Mouse (Mus musculus) forebrain, embryonic 15.5 days (tissue): ENCODE data around the gene Twist2. TPM values are rescaled to one million over a fixed set of nuclear protein-coding genes. Genes with fewer than 3 reads are reported as not detected.

Experiments
- ATAC-seq: fragments of 200-750 bp; cut with Nextera tagmentation; replicated peaks from 2 replicates; pipeline ENCODE4 v1.8.0; 2017; ENCODE audit warnings: mild to moderate bottlenecking, moderate TSS enrichment, moderate library complexity
- H3K27ac ChIP-seq: fragments of 300-500 bp; sonication (generic); replicated peaks from 2 replicates; pipeline ENCODE4 v1.5.1; 2015; ENCODE audit warnings: mild to moderate bottlenecking, inconsistent platforms
- H3K27me3 ChIP-seq: fragments of 300-500 bp; sonication (generic); 2 replicates; pipeline ENCODE4 v1.6.1; 2015; ENCODE audit warnings: inconsistent platforms
- H3K36me3 ChIP-seq: fragments of 300-500 bp; sonication (generic); 2 replicates; pipeline ENCODE4 v1.6.1; 2015; ENCODE audit warnings: mild to moderate bottlenecking, inconsistent platforms
- H3K4me1 ChIP-seq: fragments of 300-500 bp; sonication (generic); 2 replicates; pipeline ENCODE4 v1.6.1; 2015; ENCODE audit warnings: inconsistent platforms
- H3K4me2 ChIP-seq: fragments of 300-500 bp; sonication (generic); replicated peaks from 2 replicates; pipeline ENCODE4 v1.6.1; 2015; ENCODE audit warnings: mild to moderate bottlenecking, inconsistent platforms
- H3K4me3 ChIP-seq: fragments of 300-500 bp; sonication (generic); 2 replicates; pipeline ENCODE4 v1.5.1; 2015; ENCODE audit warnings: mild to moderate bottlenecking, inconsistent platforms
- H3K9ac ChIP-seq: fragments of 300-500 bp; sonication (generic); replicated peaks from 2 replicates; pipeline ENCODE4 v1.6.1; 2015; ENCODE audit warnings: mild to moderate bottlenecking, inconsistent platforms
- H3K9me3 ChIP-seq: fragments of 300-500 bp; sonication (generic); 2 replicates; pipeline ENCODE4 v1.6.1; 2016; ENCODE audit warnings: inconsistent platforms
- WGBS: fragments of 180-500 bp; shearing (Covaris S2); methylation state at CpG from one replicate; pipeline ENCODE4 v1.1.7; 2015; ENCODE audit warnings: mixed read lengths; 5-methylcytosine and 5-hydroxymethylcytosine counted together
- polyA plus RNA-seq: library from polyadenylated mRNA; unstranded; fragments of >200 nt; fragmentation: Nextera tagmentation; extraction: Ambion mirVana; gene quantifications from 2 replicates; pipeline ENCODE4 v1.2.1, GENCODE M21; 2015

Twist2 gene
- polyA plus RNA-seq, 1 experiment from 2014 or later, result 0.29 TPM

DNA sequence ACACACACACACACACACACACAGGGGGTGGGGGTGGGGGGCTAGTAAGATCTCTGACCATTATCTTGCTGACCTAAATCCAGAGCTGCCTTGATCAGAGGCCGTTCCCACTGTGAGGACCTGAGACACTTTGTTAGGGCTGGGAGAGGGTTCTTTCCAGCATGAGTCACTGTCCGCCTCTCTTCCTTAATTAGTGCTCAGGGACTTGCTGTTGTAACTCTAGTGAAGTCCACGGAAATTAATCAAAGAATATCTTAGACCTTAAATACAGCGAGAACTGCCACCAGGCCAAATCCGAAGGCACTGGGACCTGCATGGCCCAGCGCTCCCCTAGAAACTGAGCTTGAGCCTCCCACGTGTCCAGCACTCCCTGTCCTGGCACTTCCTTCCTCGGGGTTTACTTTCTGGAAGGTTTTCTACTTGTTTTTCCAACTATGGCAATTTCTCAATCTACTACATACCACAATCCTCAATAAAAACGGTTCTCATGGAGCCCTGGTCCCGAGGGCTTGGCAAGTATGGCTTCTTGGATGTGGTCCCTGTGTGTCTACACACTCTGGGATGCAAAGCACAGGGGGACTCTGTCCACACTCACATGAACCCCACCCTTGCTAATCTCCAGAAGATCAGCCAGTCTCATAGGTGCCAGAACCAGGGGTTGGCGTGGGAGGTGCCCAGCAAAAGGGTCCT is 57.0 kb downstream of the Twist2 start:
- H3K9ac ChIP-seq, result no peak overlapping the region
- no peaks in the 10 kb centered on the region for H3K36me3 ChIP-seq
- no peaks in the 10 kb centered on the region for H3K27me3 ChIP-seq
- no peaks in the 10 kb centered on the region for H3K9me3 ChIP-seq
- H3K4me3 ChIP-seq, result no peak overlapping the region
- 75% methylated on average over 11 of the region's 11 CpGs for WGBS
- H3K4me2 ChIP-seq, result no peak overlapping the region
- no peaks in the 10 kb centered on the region for H3K4me1 ChIP-seq
- no peak for ATAC-seq
- H3K27ac ChIP-seq, result no peak overlapping the region

DNA sequence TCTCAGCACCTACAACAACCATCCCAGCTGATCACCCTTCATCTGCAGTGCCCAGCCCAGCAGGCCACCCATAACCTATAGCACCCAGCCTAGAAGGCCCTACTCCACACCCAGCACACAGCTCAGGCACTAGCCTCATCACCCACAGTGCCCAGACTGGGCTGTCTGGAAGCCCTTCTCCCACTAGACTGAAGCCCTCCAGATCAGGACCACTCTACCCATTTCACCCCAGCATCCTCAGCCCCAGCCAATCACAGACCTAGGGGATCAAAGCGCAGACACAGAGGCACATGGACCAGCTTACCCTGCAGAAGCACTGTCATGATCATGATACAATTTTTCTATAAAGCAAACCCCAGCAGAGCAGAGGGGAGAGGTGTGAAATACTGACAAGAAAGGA is 57.6 kb downstream of the Twist2 start:
- Histone ChIP-seq H3K27me3 (no peaks in the 10 kb centered on the region), H3K9me3 (no peaks in the 10 kb centered on the region), H3K4me3 (no peak overlapping the region), H3K4me1 (no peaks in the 10 kb centered on the region), H3K9ac (no peak overlapping the region), H3K4me2 (no peak overlapping the region), H3K36me3 (no peaks in the 10 kb centered on the region), H3K27ac (no peak overlapping the region)
- no peak for ATAC-seq
- WGBS, result 94% methylated on average over 1 of the region's 1 CpGs

DNA sequence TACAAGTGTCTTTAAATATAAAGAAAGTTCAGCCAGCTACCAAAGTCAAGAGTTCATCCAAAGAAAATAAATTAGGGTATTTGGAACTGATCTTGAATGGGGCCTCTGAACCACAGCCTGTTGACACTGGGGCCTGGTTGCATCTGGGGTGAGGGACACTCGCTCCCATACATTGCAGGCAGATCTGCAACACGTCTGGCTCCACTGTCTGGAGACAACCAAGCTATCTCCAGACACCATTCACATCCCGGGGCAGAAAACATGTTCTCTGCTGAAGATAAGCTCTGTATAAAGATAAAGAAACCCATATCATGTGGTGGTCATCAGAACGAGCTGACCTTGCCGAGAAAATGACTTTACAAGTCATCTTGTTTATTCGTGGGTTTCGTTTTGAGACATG is 60.2 kb downstream of the Twist2 start:
- H3K27me3 ChIP-seq, result no peaks in the 10 kb centered on the region
- H3K9ac ChIP-seq, result no peak overlapping the region
- 83% methylated on average over 7 of the region's 7 CpGs for WGBS
- ATAC-seq, result no peak
- H3K27ac ChIP-seq, result no peak overlapping the region
- H3K4me2 ChIP-seq, result no peak overlapping the region
- no peak overlapping the region for H3K4me3 ChIP-seq
- no peaks in the 10 kb centered on the region for H3K9me3 ChIP-seq
- H3K36me3 ChIP-seq, result no peaks in the 10 kb centered on the region
- H3K4me1 ChIP-seq, result no peaks in the 10 kb centered on the region

DNA sequence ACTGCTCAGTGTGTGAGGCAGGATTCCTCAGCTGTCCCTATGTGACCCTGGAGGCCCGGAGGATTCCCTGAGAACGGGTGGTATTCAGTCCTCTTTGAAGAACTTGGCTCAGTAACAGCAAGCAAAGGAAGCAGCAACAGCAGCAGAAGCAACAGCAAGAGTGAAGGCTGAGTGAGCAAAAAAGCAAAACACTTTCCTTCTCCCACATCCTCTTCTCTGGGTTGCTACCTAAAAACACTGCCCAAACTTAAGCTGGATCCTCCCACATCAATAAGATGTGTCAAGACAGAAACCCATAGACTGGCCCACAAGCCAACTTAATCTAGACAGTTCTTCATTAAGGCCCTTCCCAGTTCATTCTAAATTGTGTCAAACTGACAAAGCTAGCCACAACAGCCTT is 64.7 kb downstream of the Twist2 start:
- no peak overlapping the region for H3K27ac ChIP-seq
- no peak overlapping the region for H3K4me2 ChIP-seq
- WGBS, result 81% methylated on average over 2 of the region's 2 CpGs
- H3K4me1 ChIP-seq, result no peaks in the 10 kb centered on the region
- H3K9me3 ChIP-seq, result no peaks in the 10 kb centered on the region
- H3K4me3 ChIP-seq, result no peak overlapping the region
- no peaks in the 10 kb centered on the region for H3K36me3 ChIP-seq
- no peak overlapping the region for H3K9ac ChIP-seq
- no peak for ATAC-seq
- H3K27me3 ChIP-seq, result no peaks in the 10 kb centered on the region

DNA sequence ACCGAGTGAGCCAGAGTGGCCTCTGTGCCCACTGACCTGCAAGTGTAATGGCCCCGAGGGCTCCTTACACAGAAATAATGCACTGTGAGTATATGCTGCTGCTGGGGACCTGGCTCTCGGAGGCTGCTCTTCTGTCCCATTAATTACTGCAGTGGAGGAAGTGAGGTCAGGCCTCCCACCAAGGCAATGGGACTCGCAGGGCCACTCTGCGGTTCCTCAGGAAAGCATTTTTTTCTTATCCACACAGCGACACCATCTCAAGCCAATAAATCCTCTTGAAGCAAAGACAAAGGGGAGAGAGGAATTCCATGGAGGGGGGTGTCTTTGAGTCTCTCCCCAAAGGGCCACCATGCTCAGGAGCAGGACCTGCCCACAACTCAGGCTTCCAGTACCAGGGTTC is 69.8 kb downstream of the Twist2 start:
- H3K9ac ChIP-seq, result no peak overlapping the region
- no peaks in the 10 kb centered on the region for H3K36me3 ChIP-seq
- H3K4me2 ChIP-seq, result no peak overlapping the region
- 70% methylated on average over 6 of the region's 6 CpGs for WGBS
- H3K27ac ChIP-seq, result no peak overlapping the region
- H3K4me1 ChIP-seq, result no peaks in the 10 kb centered on the region
- H3K4me3 ChIP-seq, result no peak overlapping the region
- H3K27me3 ChIP-seq, result no peaks in the 10 kb centered on the region
- no peaks in the 10 kb centered on the region for H3K9me3 ChIP-seq
- no peak for ATAC-seq

DNA sequence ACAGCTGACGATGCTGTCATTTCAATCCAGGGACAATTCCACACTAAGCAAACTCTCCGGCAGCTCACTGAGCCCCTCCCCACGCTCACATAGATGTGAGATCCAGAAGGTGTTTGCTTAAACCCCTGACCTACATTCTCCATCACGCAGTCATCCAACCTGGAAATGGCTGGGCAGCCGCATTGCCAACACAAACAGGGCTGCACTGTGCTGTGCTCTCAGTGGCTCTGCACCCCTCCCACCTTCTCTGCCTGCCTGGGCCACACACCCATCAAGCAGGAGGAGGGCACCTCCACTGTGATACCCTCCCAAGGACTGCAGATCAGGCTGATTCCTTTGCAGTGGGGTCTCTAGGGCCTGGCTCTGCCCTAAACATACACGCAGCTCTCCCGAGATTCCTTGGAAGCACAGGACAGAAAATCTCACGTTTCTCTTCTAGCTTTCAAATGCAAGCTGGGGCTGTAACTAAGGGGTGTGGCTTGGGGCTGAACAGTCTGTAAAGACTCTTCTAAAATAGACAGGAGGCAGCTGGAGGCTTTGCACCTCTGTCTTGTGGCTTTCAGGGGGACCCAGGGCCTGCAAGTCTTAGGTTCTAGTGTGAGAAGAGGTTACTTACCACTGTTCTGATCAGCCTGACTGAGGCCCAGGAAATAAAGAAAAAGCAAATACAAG is 71.3 kb downstream of the Twist2 start:
- 56% methylated on average over 8 of the region's 8 CpGs for WGBS
- no peaks in the 10 kb centered on the region for H3K9me3 ChIP-seq
- ATAC-seq, result no peak
- no peak overlapping the region for H3K4me2 ChIP-seq
- no peak overlapping the region for H3K4me3 ChIP-seq
- no peak overlapping the region for H3K27ac ChIP-seq
- H3K9ac ChIP-seq, result no peak overlapping the region
- H3K27me3 ChIP-seq, result no peaks in the 10 kb centered on the region
- no peaks in the 10 kb centered on the region for H3K36me3 ChIP-seq
- no peaks in the 10 kb centered on the region for H3K4me1 ChIP-seq

DNA sequence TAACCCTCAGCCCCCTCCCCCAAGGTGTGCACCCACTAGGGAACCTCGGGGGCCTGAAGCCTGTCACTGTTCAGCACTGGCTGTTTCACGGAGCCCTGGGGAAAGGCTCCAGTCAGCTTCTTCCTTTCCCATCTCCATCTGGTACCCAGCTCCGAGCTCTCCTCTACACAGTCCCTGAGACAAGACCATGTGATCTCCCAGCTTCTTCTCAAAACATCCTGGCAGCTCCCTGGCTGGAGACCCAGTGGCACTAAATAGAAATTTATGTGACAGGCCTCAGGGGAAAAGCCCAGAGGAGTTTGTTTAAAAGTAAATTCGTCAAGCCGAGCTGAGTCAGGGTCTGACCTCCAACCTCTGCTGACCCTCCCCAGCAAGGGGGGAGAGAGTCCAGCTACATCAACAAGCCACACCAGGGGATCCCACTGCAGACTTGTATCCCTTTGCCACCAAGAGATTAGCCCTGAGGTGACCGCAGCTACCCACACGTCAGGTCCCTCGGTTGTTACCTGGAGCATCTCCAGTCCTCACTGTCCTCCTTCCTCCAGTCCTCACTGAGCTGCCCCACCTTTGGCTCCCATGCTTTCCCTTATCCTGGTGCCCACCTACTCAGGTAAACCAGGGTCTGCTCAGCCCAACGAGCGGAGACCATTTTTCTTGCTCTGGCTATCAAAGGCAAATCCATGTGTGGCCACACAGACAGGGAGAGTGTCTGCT is 72.5 kb downstream of the Twist2 start:
- Histone ChIP-seq H3K4me2 (no peak overlapping the region), H3K27ac (no peak overlapping the region), H3K36me3 (no peaks in the 10 kb centered on the region), H3K9ac (no peak overlapping the region), H3K9me3 (no peaks in the 10 kb centered on the region), H3K4me1 (no peaks in the 10 kb centered on the region), H3K27me3 (no peaks in the 10 kb centered on the region), H3K4me3 (no peak overlapping the region)
- WGBS, result 74% methylated on average over 10 of the region's 10 CpGs
- 0 out of 2 replicates have a peak, but pooled peaks have one; percentile 26 for ATAC-seq

DNA sequence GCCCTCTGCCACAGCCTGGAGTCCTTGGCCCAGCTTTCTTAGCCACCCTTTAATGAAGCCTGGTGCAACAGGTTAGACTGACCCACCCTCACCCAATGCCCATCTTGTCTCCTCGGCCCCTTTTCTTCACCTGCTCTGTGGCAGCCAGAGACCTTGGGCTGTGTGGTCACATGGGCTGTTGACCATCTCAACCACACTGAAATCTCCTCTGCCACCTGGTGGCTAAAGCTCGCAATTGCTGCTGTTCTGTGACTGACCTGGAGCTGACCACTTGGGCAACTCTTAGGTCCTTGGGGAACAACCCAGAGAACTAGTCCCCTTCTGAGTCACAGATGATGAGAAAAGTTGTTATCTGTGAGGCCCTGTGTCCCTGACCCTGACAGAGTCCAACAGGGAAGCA is 73.4 kb downstream of the Twist2 start:
- H3K27me3 ChIP-seq, result no peaks in the 10 kb centered on the region
- WGBS, result 18% methylated on average over 2 of the region's 2 CpGs
- no peak overlapping the region for H3K27ac ChIP-seq
- H3K4me1 ChIP-seq, result no peaks in the 10 kb centered on the region
- ATAC-seq, result no peak
- no peaks in the 10 kb centered on the region for H3K36me3 ChIP-seq
- H3K9me3 ChIP-seq, result no peaks in the 10 kb centered on the region
- no peak overlapping the region for H3K9ac ChIP-seq
- H3K4me2 ChIP-seq, result no peak overlapping the region
- H3K4me3 ChIP-seq, result no peak overlapping the region

DNA sequence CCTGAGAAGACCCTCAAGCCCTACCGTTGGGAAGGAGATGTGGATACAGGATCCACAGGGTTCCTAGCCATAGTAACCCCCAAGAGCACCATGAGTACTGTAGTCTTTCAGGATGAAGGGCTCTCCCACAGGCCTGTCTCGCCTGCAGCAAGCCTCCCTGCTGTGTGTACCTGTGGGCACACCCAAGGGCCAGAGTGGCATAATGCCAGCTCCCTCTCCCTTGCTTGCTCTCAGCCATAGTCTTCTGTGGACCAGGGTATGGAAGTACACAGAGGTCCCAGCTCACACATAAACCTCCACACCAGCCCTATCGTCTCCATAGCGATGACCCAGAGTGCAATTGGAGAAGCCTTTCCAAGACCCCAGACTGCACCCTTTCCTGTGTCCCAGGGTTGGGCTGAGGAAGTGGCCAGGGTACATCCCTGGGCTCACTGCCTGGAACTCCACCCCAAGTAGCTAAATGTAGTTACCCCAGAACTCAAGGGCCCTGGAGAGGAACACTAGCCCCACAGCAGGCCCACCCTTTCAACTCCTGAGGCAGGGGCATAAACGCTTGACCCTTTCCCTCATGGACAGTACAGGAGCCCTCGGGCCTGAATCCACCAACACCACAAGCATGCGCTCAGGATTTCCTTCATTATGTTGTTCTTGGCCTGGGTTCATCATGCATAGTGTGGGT is 73.9 kb downstream of the Twist2 start:
- ATAC-seq, result no peak
- Histone ChIP-seq H3K4me3 (no peak overlapping the region), H3K9me3 (no peaks in the 10 kb centered on the region), H3K4me1 (no peaks in the 10 kb centered on the region), H3K4me2 (no peak overlapping the region), H3K27me3 (no peaks in the 10 kb centered on the region), H3K9ac (no peak overlapping the region), H3K36me3 (no peaks in the 10 kb centered on the region), H3K27ac (no peak overlapping the region)
- WGBS, result 77% methylated on average over 7 of the region's 7 CpGs

DNA sequence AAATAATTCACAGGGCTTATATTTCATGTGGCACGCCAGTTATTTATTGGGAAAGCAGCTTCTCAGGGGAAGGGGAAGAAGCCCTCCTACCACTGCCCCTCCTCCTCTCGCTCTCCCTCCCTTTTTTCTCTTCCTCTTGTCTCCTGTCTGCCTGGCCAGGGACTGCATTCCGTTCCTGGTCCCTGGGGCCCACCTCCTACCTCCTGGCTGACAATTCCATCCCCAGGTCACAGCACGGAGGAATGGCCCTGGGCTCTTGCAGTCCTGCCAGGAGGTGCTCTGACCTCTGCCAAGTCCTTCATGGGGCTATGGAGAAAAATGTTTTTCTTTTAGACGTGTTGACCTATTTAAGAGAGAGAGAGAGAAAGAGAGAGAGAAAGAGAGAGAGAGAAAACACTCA is 77.4 kb downstream of the Twist2 start:
- no peak for ATAC-seq
- 44% methylated on average over 5 of the region's 5 CpGs for WGBS
- Histone ChIP-seq H3K27ac (no peak overlapping the region), H3K9ac (no peak overlapping the region), H3K27me3 (no peaks in the 10 kb centered on the region), H3K4me1 (no peaks in the 10 kb centered on the region), H3K36me3 (no peaks in the 10 kb centered on the region), H3K9me3 (no peaks in the 10 kb centered on the region), H3K4me3 (no peak overlapping the region), H3K4me2 (no peak overlapping the region)

DNA sequence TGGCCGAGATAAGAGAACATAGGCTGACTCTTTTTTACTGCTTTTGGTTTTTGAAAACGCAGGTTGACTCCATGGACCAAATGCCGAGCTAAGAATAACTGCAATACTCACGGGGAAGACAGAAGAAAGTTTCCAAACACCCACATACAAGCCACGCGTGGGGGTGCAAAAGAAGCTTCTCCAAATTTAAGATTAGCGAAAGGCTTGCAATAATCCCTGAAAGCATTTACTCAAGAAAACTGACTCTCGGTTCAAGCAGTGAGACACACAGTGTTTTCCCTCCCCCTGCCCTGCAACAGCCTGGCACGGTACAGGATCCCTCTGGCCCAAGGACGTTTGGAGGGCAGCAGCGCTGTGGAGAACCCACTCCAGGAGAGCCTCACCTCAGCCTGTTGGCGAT is 78.9 kb downstream of the Twist2 start:
- Histone ChIP-seq H3K27me3 (no peaks in the 10 kb centered on the region), H3K27ac (no peak overlapping the region), H3K4me1 (no peaks in the 10 kb centered on the region), H3K4me3 (no peak overlapping the region), H3K9ac (no peak overlapping the region), H3K9me3 (no peaks in the 10 kb centered on the region), H3K4me2 (no peak overlapping the region), H3K36me3 (no peaks in the 10 kb centered on the region)
- 91% methylated on average over 12 of the region's 12 CpGs for WGBS
- no peak for ATAC-seq

DNA sequence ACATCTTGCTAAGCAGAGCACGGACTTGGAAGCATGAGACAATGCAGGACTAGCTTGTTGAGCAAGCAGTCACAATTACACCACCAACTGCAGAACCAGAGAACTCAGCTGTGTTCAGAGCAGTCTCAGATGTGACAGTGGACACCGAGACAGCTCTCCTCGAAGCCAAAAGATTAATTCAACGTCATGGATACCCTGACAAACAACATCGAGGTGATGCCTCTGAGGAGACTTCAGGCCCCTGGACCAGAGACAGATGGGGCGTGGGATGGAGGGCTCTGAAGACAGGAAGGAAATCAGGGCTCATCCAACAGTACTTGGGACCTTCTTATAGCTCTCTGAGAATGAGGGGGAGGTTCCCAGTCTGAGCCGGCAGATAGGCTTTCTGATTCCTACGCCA is 79.6 kb downstream of the Twist2 start:
- H3K9me3 ChIP-seq, result no peaks in the 10 kb centered on the region
- no peaks in the 10 kb centered on the region for H3K4me1 ChIP-seq
- no peak for ATAC-seq
- no peak overlapping the region for H3K4me2 ChIP-seq
- H3K36me3 ChIP-seq, result no peaks in the 10 kb centered on the region
- H3K9ac ChIP-seq, result no peak overlapping the region
- H3K4me3 ChIP-seq, result no peak overlapping the region
- no peaks in the 10 kb centered on the region for H3K27me3 ChIP-seq
- WGBS, result 85% methylated on average over 8 of the region's 8 CpGs
- no peak overlapping the region for H3K27ac ChIP-seq
